Mouse (Mus musculus) small intestine, adult 2 months (tissue): ENCODE results near the gene Pnldc1.

Experiments
- CTCF ChIP-seq: fragments of 200-500 bp; IDR thresholded peaks from 2 replicates; pipeline ENCODE4 v1.5.1; 2012; ENCODE audit warnings: low read depth, mild to moderate bottlenecking, control low read depth, inconsistent platforms, low read length, moderate library complexity, mixed read lengths; ENCODE audit not compliant: insufficient replicate concordance, insufficient read length; ENCODE audit errors: extremely low read depth
- POLR2A ChIP-seq: fragments of 200-500 bp; IDR thresholded peaks from 2 replicates; pipeline ENCODE4 v1.6.1; 2012; ENCODE audit warnings: low read depth, mild to moderate bottlenecking, control low read depth, inconsistent platforms, low read length, moderate library complexity

GRCm38 (mm10) chr17:12905810-12906209, 4.2 kb downstream of the Pnldc1 start:
- no peak for TF ChIP-seq POLR2A
- no peak for TF ChIP-seq CTCF
